Mouse (Mus musculus) midbrain, embryonic 10.5 days (tissue): ENCODE measurements around the gene Kif2a. TPM values are rescaled to one million over a fixed set of nuclear protein-coding genes. Genes with fewer than 3 reads are reported as not detected.
"Not testable (repeated sequence)": the region's sequence is repeated elsewhere in the genome, so short reads cannot be mapped to it uniquely, and the experiment has no call there.

ENCODE experiments used
- DNase-seq: peaks from one replicate; pipeline ENCODE4 v3.0.0-alpha.2; 2017; ENCODE audit warnings: low spot score
- H3K27ac ChIP-seq: fragments of 300-500 bp; sonication (generic); replicated peaks from 2 replicates; pipeline ENCODE4 v1.5.1; 2016; ENCODE audit warnings: mild to moderate bottlenecking
- H3K27me3 ChIP-seq: fragments of 300-500 bp; sonication (generic); 2 replicates; pipeline ENCODE4 v1.6.1; 2016; ENCODE audit warnings: low read depth, mild to moderate bottlenecking; ENCODE audit not compliant: poor library complexity, severe bottlenecking
- H3K36me3 ChIP-seq: fragments of 300-500 bp; sonication (generic); 2 replicates; pipeline ENCODE4 v1.6.1; 2016; ENCODE audit warnings: mild to moderate bottlenecking, moderate library complexity
- H3K4me1 ChIP-seq: fragments of 300-500 bp; sonication (generic); 2 replicates; pipeline ENCODE4 v1.6.1; 2016
- H3K4me3 ChIP-seq: fragments of 300-500 bp; sonication (generic); 2 replicates; pipeline ENCODE4 v1.5.1; 2016; ENCODE audit warnings: mild to moderate bottlenecking, moderate library complexity
- H3K9me3 ChIP-seq: fragments of 300-500 bp; sonication (generic); replicated peaks from 2 replicates; pipeline ENCODE4 v1.6.1; 2016; ENCODE audit warnings: mild to moderate bottlenecking
- WGBS: fragments of 180-500 bp; shearing (Covaris S2); methylation state at CpG from one replicate; pipeline ENCODE4 v1.1.7; 2016; 5-methylcytosine and 5-hydroxymethylcytosine counted together
- polyA plus RNA-seq: library from polyadenylated mRNA; unstranded; fragments of >200 nt; fragmentation: Nextera tagmentation; extraction: Ambion mirVana; gene quantifications from 2 replicates; pipeline ENCODE4 v1.2.1, GENCODE M21; 2016

Kif2a gene
- polyA plus RNA-seq, 1 experiment from 2014 or later, result 14.1 TPM

GRCm38 (mm10) chr13:107008174-107008573, 13.8 kb downstream of the Kif2a start:
- no peak overlapping the region for H3K4me3 ChIP-seq
- 92% methylated on average over 4 of the region's 4 CpGs for WGBS

GRCm38 (mm10) chr13:107003211-107003610, 18.7 kb downstream of the Kif2a start:
- Histone ChIP-seq H3K27me3 (no peaks in the 10 kb centered on the region), H3K27ac (no peak overlapping the region), H3K4me1 (no peaks in the 10 kb centered on the region), H3K9me3 (no peaks in the 10 kb centered on the region), H3K36me3 (peaks cover 12% of the 10 kb centered on the region; the same call in 1 of the 2 replicates), H3K4me3 (no peak overlapping the region)
- no peak for DNase-seq
- WGBS, result 87% methylated on average over 2 of the region's 2 CpGs

More at GRCm38 (mm10) chr13:107008174-107008573, 13.8 kb downstream of the Kif2a start:
- H3K27me3 ChIP-seq, result no peaks in the 10 kb centered on the region
- DNase-seq, result no peak
- H3K27ac ChIP-seq, result no peak overlapping the region
- H3K9me3 ChIP-seq, result no peaks in the 10 kb centered on the region
- peaks cover 3% of the 10 kb centered on the region for H3K4me1 ChIP-seq
- no peaks in the 10 kb centered on the region for H3K36me3 ChIP-seq

- DNase-seq, result no peak
- Histone ChIP-seq H3K4me3 (no peak overlapping the region), H3K27ac (no peak overlapping the region), H3K4me1 (no peaks in the 10 kb centered on the region), H3K36me3 (peaks cover 18% of the 10 kb centered on the region; the same call in 1 of the 2 replicates), H3K9me3 (no peaks in the 10 kb centered on the region), H3K27me3 (no peaks in the 10 kb centered on the region)
- 93% methylated on average over 5 of the region's 5 CpGs for WGBS
Observed at GRCm38 (mm10) chr13:106998671-106999070, 23.3 kb downstream of the Kif2a start.

GRCm38 (mm10) chr13:106998026-106998425, 23.9 kb downstream of the Kif2a start:
- 97% methylated on average over 2 of the region's 2 CpGs for WGBS
- H3K4me3 ChIP-seq, result no peak overlapping the region
- no peaks in the 10 kb centered on the region for H3K9me3 ChIP-seq
- peaks cover 24% of the 10 kb centered on the region for H3K36me3 ChIP-seq
- H3K4me1 ChIP-seq, result no peaks in the 10 kb centered on the region
- no peaks in the 10 kb centered on the region for H3K27me3 ChIP-seq
- no peak overlapping the region for H3K27ac ChIP-seq
- DNase-seq, result no peak

- not testable (repeated sequence) for H3K27me3 ChIP-seq, H3K9me3 ChIP-seq, DNase-seq, H3K27ac ChIP-seq, H3K4me1 ChIP-seq, H3K4me3 ChIP-seq
- H3K36me3 ChIP-seq, result peaks cover 29% of the 10 kb centered on the region
- WGBS, result 87% methylated on average over 4 of the region's 4 CpGs
Observed at GRCm38 (mm10) chr13:106997557-106997956, 24.4 kb downstream of the Kif2a start.

GRCm38 (mm10) chr13:106996891-106997290, 25.0 kb downstream of the Kif2a start:
- no peaks in the 10 kb centered on the region for H3K9me3 ChIP-seq
- no peak overlapping the region for H3K4me3 ChIP-seq
- H3K4me1 ChIP-seq, result no peaks in the 10 kb centered on the region
- WGBS, result 88% methylated on average over 2 of the region's 2 CpGs
- no peak for DNase-seq
- H3K36me3 ChIP-seq, result peaks cover 35% of the 10 kb centered on the region
- no peaks in the 10 kb centered on the region for H3K27me3 ChIP-seq
- H3K27ac ChIP-seq, result no peak overlapping the region

- Histone ChIP-seq H3K9me3 (no peaks in the 10 kb centered on the region), H3K4me1 (no peaks in the 10 kb centered on the region), H3K4me3 (no peak overlapping the region), H3K27me3 (no peaks in the 10 kb centered on the region), H3K27ac (no peak overlapping the region), H3K36me3 (peaks cover 80% of the 10 kb centered on the region)
- 90% methylated on average over 4 of the region's 4 CpGs for WGBS
- DNase-seq, result no peak
Observed at GRCm38 (mm10) chr13:106961496-106961895, 60.4 kb downstream of the Kif2a start.

GRCm38 (mm10) chr13:106960557-106960956, 61.4 kb downstream of the Kif2a start:
- Histone ChIP-seq H3K4me3 (no peak overlapping the region), H3K4me1 (no peaks in the 10 kb centered on the region), H3K27me3 (no peaks in the 10 kb centered on the region), H3K9me3 (no peaks in the 10 kb centered on the region), H3K36me3 (peaks cover 82% of the 10 kb centered on the region), H3K27ac (no peak overlapping the region)
- no peak for DNase-seq
- WGBS, result 89% methylated on average over 3 of the region's 3 CpGs

- no peak for DNase-seq
- 93% methylated on average over 3 of the region's 3 CpGs for WGBS
- peaks cover 87% of the 10 kb centered on the region for H3K36me3 ChIP-seq
Observed at GRCm38 (mm10) chr13:106958286-106958685, 63.6 kb downstream of the Kif2a start.

GRCm38 (mm10) chr13:106957554-106957953, 64.4 kb downstream of the Kif2a start:
- peaks cover 87% of the 10 kb centered on the region for H3K36me3 ChIP-seq

More at GRCm38 (mm10) chr13:106958286-106958685, 63.6 kb downstream of the Kif2a start:
- Histone ChIP-seq H3K9me3 (no peaks in the 10 kb centered on the region), H3K4me1 (no peaks in the 10 kb centered on the region), H3K27ac (no peak overlapping the region), H3K27me3 (no peaks in the 10 kb centered on the region), H3K4me3 (no peak overlapping the region)

GRCm38 (mm10) chr13:106954880-106955279, 67.0 kb downstream of the Kif2a start:
- Histone ChIP-seq H3K36me3 (peaks cover 86% of the 10 kb centered on the region), H3K27me3 (no peaks in the 10 kb centered on the region), H3K27ac (no peak overlapping the region), H3K4me1 (no peaks in the 10 kb centered on the region), H3K4me3 (no peak overlapping the region), H3K9me3 (no peaks in the 10 kb centered on the region)
- DNase-seq, result no peak
- WGBS, result 93% methylated on average over 3 of the region's 3 CpGs

More at GRCm38 (mm10) chr13:106957554-106957953, 64.4 kb downstream of the Kif2a start:
- Histone ChIP-seq H3K9me3 (no peaks in the 10 kb centered on the region), H3K4me1 (no peaks in the 10 kb centered on the region), H3K4me3 (no peak overlapping the region), H3K27ac (no peak overlapping the region), H3K27me3 (no peaks in the 10 kb centered on the region)
- 92% methylated on average over 4 of the region's 4 CpGs for WGBS
- DNase-seq, result no peak

- Histone ChIP-seq H3K9me3 (no peaks in the 10 kb centered on the region), H3K4me3 (peak overlapping the region; percentile 89), H3K27me3 (no peaks in the 10 kb centered on the region), H3K27ac (peak overlapping the region; percentile 91), H3K36me3 (peaks cover 37% of the 10 kb centered on the region), H3K4me1 (peaks cover 17% of the 10 kb centered on the region)
- DNase-seq, result no peak
- WGBS, result 6% methylated on average over 6 of the region's 6 CpGs
Observed at GRCm38 (mm10) chr13:106947583-106947982, 74.3 kb downstream of the Kif2a start.

GRCm38 (mm10) chr13:106946594-106947540, 75.1 kb downstream of the Kif2a start, which contains the start of gene Dimt1:
Gene Dimt1, plus strand, starts transcription at chr13:106947127.
- no peaks in the 10 kb centered on the region for H3K9me3 ChIP-seq
- peak; percentile 95 for DNase-seq
- H3K27ac ChIP-seq, result peak within 1 kb of the TSS; percentile 91
- H3K4me1 ChIP-seq, result peaks cover 17% of the 10 kb centered on the region
- peak within 1 kb of the TSS; percentile 89 for H3K4me3 ChIP-seq
- H3K27me3 ChIP-seq, result no peaks in the 10 kb centered on the region
- WGBS, result under 1% methylated on average over 68 of the region's 68 CpGs
- H3K36me3 ChIP-seq, result peaks cover 30% of the 10 kb centered on the region
